Mouse (Mus musculus) limb, embryonic 11.5 days (tissue): Measurements from ENCODE around the gene Gapvd1. TPM values are rescaled to one million over a fixed set of nuclear protein-coding genes. Genes with fewer than 3 reads are reported as not detected.

Experiments
- ATAC-seq: fragments of 200-750 bp; cut with Nextera tagmentation; 2 replicates; pipeline ENCODE4 v1.8.0; 2017; ENCODE audit warnings: low read depth; ENCODE audit not compliant: insufficient number of reproducible peaks, low FRiP score, low TSS enrichment
- DNase-seq: peaks from one replicate; pipeline ENCODE4 v3.0.0-alpha.2; 2015; ENCODE audit warnings: low spot score
- H3K27ac ChIP-seq: fragments of 300-500 bp; sonication (generic); replicated peaks from 2 replicates; pipeline ENCODE4 v1.5.1; 2014; ENCODE audit warnings: low read depth, mild to moderate bottlenecking, low read length
- H3K27me3 ChIP-seq: fragments of 300-500 bp; sonication (generic); 2 replicates; pipeline ENCODE4 v1.6.1; 2014; ENCODE audit warnings: mild to moderate bottlenecking, low read length, mixed read lengths; ENCODE audit not compliant: control insufficient read depth, insufficient read depth
- H3K36me3 ChIP-seq: fragments of 300-500 bp; sonication (generic); 2 replicates; pipeline ENCODE4 v1.6.1; 2014; ENCODE audit warnings: mild to moderate bottlenecking, low read length, moderate library complexity, mixed read lengths; ENCODE audit not compliant: control insufficient read depth, insufficient read depth
- H3K4me1 ChIP-seq: fragments of 300-500 bp; sonication (generic); 2 replicates; pipeline ENCODE4 v1.6.1; 2014; ENCODE audit warnings: low read length, mixed read lengths; ENCODE audit not compliant: control insufficient read depth, insufficient read depth
- H3K4me2 ChIP-seq: fragments of 300-500 bp; sonication (generic); 2 replicates; pipeline ENCODE4 v1.6.1; 2014; ENCODE audit warnings: low read depth, mild to moderate bottlenecking, moderate library complexity; ENCODE audit not compliant: severe bottlenecking
- H3K4me3 ChIP-seq: fragments of 300-500 bp; sonication (generic); 2 replicates; pipeline ENCODE4 v1.5.1; 2014; ENCODE audit warnings: low read depth, low read length
- H3K9ac ChIP-seq: fragments of 300-500 bp; sonication (generic); 2 replicates; pipeline ENCODE4 v1.6.1; 2014; ENCODE audit warnings: mild to moderate bottlenecking, low read length
- H3K9me3 ChIP-seq: fragments of 300-500 bp; sonication (generic); 2 replicates; pipeline ENCODE4 v1.6.1; 2016; ENCODE audit warnings: low read length; ENCODE audit not compliant: control insufficient read depth
- WGBS: fragments of 180-500 bp; shearing (Covaris S2); extraction: QIAGEN DNeasy Blood & Tissue Kit; methylation state at CpG from one replicate; pipeline ENCODE4 v1.1.7; 2014; 5-methylcytosine and 5-hydroxymethylcytosine counted together
- polyA plus RNA-seq: library from polyadenylated mRNA; unstranded; fragments of >200 nt; fragmentation: Nextera tagmentation; extraction: Ambion mirVana; gene quantifications from 2 replicates; pipeline ENCODE4 v1.2.1, GENCODE M21; 2014

The Gapvd1 gene
- polyA plus RNA-seq, 1 experiment from 2014 or later = 93.2 TPM

GRCm38 (mm10) chr2:34644571-34645526 lies 110.2 kb downstream of the Gapvd1 start:
- Histone ChIP-seq H3K9ac (no peak overlapping the region), H3K27ac (no peak overlapping the region), H3K4me1 (0 out of 2 replicates have a peak, but pooled peaks cover 2% of the 10 kb centered on the region), H3K4me3 (no peak overlapping the region), H3K36me3 (no peaks in the 10 kb centered on the region), H3K4me2 (no peak overlapping the region), H3K9me3 (no peaks in the 10 kb centered on the region), H3K27me3 (no peaks in the 10 kb centered on the region)
- DNase-seq (peak; percentile 47), ATAC-seq (no peak)
- WGBS = 33% methylated on average over 22 of the region's 22 CpGs

GRCm38 (mm10) chr2:34642351-34642750 lies 112.7 kb downstream of the Gapvd1 start:
- DNase-seq (peak; percentile 72), ATAC-seq (no peak)
- WGBS = 32% methylated on average over 2 of the region's 2 CpGs
- no peaks in the 10 kb centered on the region for H3K27me3 ChIP-seq
- H3K36me3 ChIP-seq = no peaks in the 10 kb centered on the region
- H3K9me3 ChIP-seq = no peaks in the 10 kb centered on the region
- H3K4me2 ChIP-seq = no peak overlapping the region
- no peak overlapping the region for H3K27ac ChIP-seq
- H3K4me1 ChIP-seq = peaks cover 5% of the 10 kb centered on the region; the same call in 1 of the 2 replicates
- H3K4me3 ChIP-seq = no peak overlapping the region
- H3K9ac ChIP-seq = no peak overlapping the region

GRCm38 (mm10) chr2:34639725-34640124 lies 115.3 kb downstream of the Gapvd1 start:
- no peaks in the 10 kb centered on the region for H3K27me3 ChIP-seq
- no peak overlapping the region for H3K27ac ChIP-seq
- H3K36me3 ChIP-seq = no peaks in the 10 kb centered on the region
- no peak overlapping the region for H3K4me3 ChIP-seq
- H3K9ac ChIP-seq = no peak overlapping the region
- WGBS = 67% methylated on average over 5 of the region's 5 CpGs
- H3K4me2 ChIP-seq = no peak overlapping the region
- DNase-seq (no peak), ATAC-seq (no peak)
- H3K4me1 ChIP-seq = peaks cover 3% of the 10 kb centered on the region; the same call in 1 of the 2 replicates
- no peaks in the 10 kb centered on the region for H3K9me3 ChIP-seq

- H3K27me3 ChIP-seq = no peaks in the 10 kb centered on the region
- no peaks in the 10 kb centered on the region for H3K9me3 ChIP-seq
- H3K9ac ChIP-seq = peak overlapping the region; percentile 27; the same call in 1 of the 2 replicates
- 18% methylated on average over 37 of the region's 37 CpGs for WGBS
- peak overlapping the region; percentile 75 for H3K4me2 ChIP-seq
- peak overlapping the region; percentile 28 for H3K4me3 ChIP-seq
- DNase-seq (peak; percentile 92), ATAC-seq (no peak; the same call in 1 of the 2 replicates)
- no peaks in the 10 kb centered on the region for H3K36me3 ChIP-seq
- peaks cover 3% of the 10 kb centered on the region; the same call in 1 of the 2 replicates for H3K4me1 ChIP-seq
- H3K27ac ChIP-seq = no peak overlapping the region
Measured at GRCm38 (mm10) chr2:34638955-34639650, 115.9 kb downstream of the Gapvd1 start.

GRCm38 (mm10) chr2:34635249-34636165 lies 119.5 kb downstream of the Gapvd1 start:
- Histone ChIP-seq H3K36me3 (no peaks in the 10 kb centered on the region), H3K27me3 (no peaks in the 10 kb centered on the region), H3K4me1 (peaks cover 3% of the 10 kb centered on the region; the same call in 1 of the 2 replicates), H3K9ac (no peak overlapping the region), H3K27ac (no peak overlapping the region), H3K9me3 (no peaks in the 10 kb centered on the region), H3K4me2 (no peak overlapping the region), H3K4me3 (no peak overlapping the region)
- no peak for DNase-seq
- no peak for ATAC-seq
- 82% methylated on average over 14 of the region's 14 CpGs for WGBS

GRCm38 (mm10) chr2:34632051-34632450 lies 123.0 kb downstream of the Gapvd1 start:
- Histone ChIP-seq H3K4me2 (no peak overlapping the region), H3K4me1 (0 out of 2 replicates have a peak, but pooled peaks cover 2% of the 10 kb centered on the region), H3K9ac (no peak overlapping the region), H3K27me3 (no peaks in the 10 kb centered on the region), H3K4me3 (no peak overlapping the region), H3K27ac (no peak overlapping the region), H3K9me3 (no peaks in the 10 kb centered on the region), H3K36me3 (no peaks in the 10 kb centered on the region)
- DNase-seq (no peak), ATAC-seq (no peak)
- WGBS = 83% methylated on average over 12 of the region's 12 CpGs

- WGBS = 63% methylated on average over 6 of the region's 6 CpGs
- no peak for DNase-seq
Measured at GRCm38 (mm10) chr2:34630445-34630844, 124.6 kb downstream of the Gapvd1 start.

More at GRCm38 (mm10) chr2:34630445-34630844, 124.6 kb downstream of the Gapvd1 start:
- Histone ChIP-seq H3K27me3 (no peaks in the 10 kb centered on the region), H3K27ac (no peak overlapping the region), H3K36me3 (no peaks in the 10 kb centered on the region), H3K4me2 (no peak overlapping the region), H3K4me1 (0 out of 2 replicates have a peak, but pooled peaks cover 2% of the 10 kb centered on the region), H3K4me3 (no peak overlapping the region), H3K9ac (no peak overlapping the region), H3K9me3 (no peaks in the 10 kb centered on the region)
- no peak for ATAC-seq
